Mouse (Mus musculus) hindbrain, embryonic 10.5 days (tissue): ENCODE results near the gene Ins2. TPM values are rescaled to one million over a fixed set of nuclear protein-coding genes. Genes with fewer than 3 reads are reported as not detected.

Experiments
- DNase-seq: peaks from one replicate; pipeline ENCODE4 v3.0.0-alpha.2; 2017; ENCODE audit warnings: low spot score
- H3K27ac ChIP-seq: fragments of 300-500 bp; sonication (generic); 2 replicates; pipeline ENCODE4 v1.5.1; 2016; ENCODE audit warnings: mild to moderate bottlenecking, moderate library complexity
- H3K27me3 ChIP-seq: fragments of 300-500 bp; sonication (generic); 2 replicates; pipeline ENCODE4 v1.6.1; 2016; ENCODE audit warnings: mild to moderate bottlenecking; ENCODE audit not compliant: poor library complexity, insufficient read depth, severe bottlenecking
- H3K36me3 ChIP-seq: fragments of 300-500 bp; sonication (generic); 2 replicates; pipeline ENCODE4 v1.6.1; 2016; ENCODE audit warnings: mild to moderate bottlenecking, moderate library complexity
- H3K4me1 ChIP-seq: fragments of 300-500 bp; sonication (generic); replicated peaks from 2 replicates; pipeline ENCODE4 v1.6.1; 2016; ENCODE audit warnings: mild to moderate bottlenecking
- H3K4me3 ChIP-seq: fragments of 300-500 bp; sonication (generic); 2 replicates; pipeline ENCODE4 v1.5.1; 2016; ENCODE audit warnings: mild to moderate bottlenecking, moderate library complexity
- H3K9me3 ChIP-seq: fragments of 300-500 bp; sonication (generic); 2 replicates; pipeline ENCODE4 v1.6.1; 2016; ENCODE audit warnings: mild to moderate bottlenecking, moderate library complexity
- WGBS: fragments of 180-500 bp; shearing (Covaris S2); methylation state at CpG from one replicate; pipeline ENCODE4 v1.1.7; 2016; 5-methylcytosine and 5-hydroxymethylcytosine counted together
- microRNA counts: library from miRNA; unstranded; fragments of <30 nt; microRNA quantifications from one replicate; lab custom pipeline; 2017
- polyA plus RNA-seq: library from polyadenylated mRNA; unstranded; fragments of >200 nt; fragmentation: Nextera tagmentation; extraction: Ambion mirVana; gene quantifications from 2 replicates; pipeline ENCODE4 v1.2.1, GENCODE M21; 2016

The Ins2 gene
- polyA plus RNA-seq, 1 experiment from 2014 or later, result not detected

- DNase-seq, result no peak
- no peaks in the 10 kb centered on the region for H3K9me3 ChIP-seq
- H3K36me3 ChIP-seq, result no peaks in the 10 kb centered on the region
- no peak overlapping the region for H3K4me3 ChIP-seq
- H3K27me3 ChIP-seq, result peaks cover 6% of the 10 kb centered on the region; the same call in 1 of the 2 replicates
- 0 out of 2 replicates have a peak overlapping the region, but pooled peaks have one; percentile 12 for H3K27ac ChIP-seq
- peaks cover 23% of the 10 kb centered on the region for H3K4me1 ChIP-seq
Observed at GRCm38 (mm10) chr7:142636178-142636577, 107.0 kb downstream of the Ins2 start.

GRCm38 (mm10) chr7:142630691-142631090 lies 112.5 kb downstream of the Ins2 start:
- peaks cover 4% of the 10 kb centered on the region; the same call in 1 of the 2 replicates for H3K4me1 ChIP-seq
- no peak overlapping the region for H3K4me3 ChIP-seq
- peaks cover 6% of the 10 kb centered on the region; the same call in 1 of the 2 replicates for H3K27me3 ChIP-seq
- H3K27ac ChIP-seq, result no peak overlapping the region
- 85% methylated on average over 10 of the region's 10 CpGs for WGBS
- no peak for DNase-seq
- no peaks in the 10 kb centered on the region for H3K9me3 ChIP-seq
- no peaks in the 10 kb centered on the region for H3K36me3 ChIP-seq

- peaks cover under 1% of the 10 kb centered on the region; the same call in 1 of the 2 replicates for H3K27me3 ChIP-seq
- 85% methylated on average over 6 of the region's 6 CpGs for WGBS
- no peak overlapping the region for H3K27ac ChIP-seq
- H3K36me3 ChIP-seq, result no peaks in the 10 kb centered on the region
- H3K4me1 ChIP-seq, result no peaks in the 10 kb centered on the region
- DNase-seq, result no peak
- no peak overlapping the region for H3K4me3 ChIP-seq
- H3K9me3 ChIP-seq, result no peaks in the 10 kb centered on the region
Observed at GRCm38 (mm10) chr7:142629806-142630205, 113.4 kb downstream of the Ins2 start.

MicroRNA genes within 50 kb of the gene (microRNA counts, 519-probe panel; counts per million panel counts)
- microRNA mmu-miR-483 (lab: Ali Mortazavi, UCI), result 1,255 counts per million, percentile 77 among the panel's probes with 10 or more counts

Other genes starting within 250 kb of the Ins2 start
- 1.1 and 3.0 TPM in 2 replicates for gene Tnnt3, start 244.5 kb downstream of the Ins2 start, polyA plus RNA-seq
- gene Mrpl23, start 210.7 kb downstream of the Ins2 start, polyA plus RNA-seq, result 17.7 and 19.7 TPM in 2 replicates
- 219 and 247 TPM in 2 replicates for gene Igf2, start 76.6 kb downstream of the Ins2 start, polyA plus RNA-seq
- gene Gm49394, start 73.4 kb downstream of the Ins2 start, polyA plus RNA-seq, result not detected in 2 replicates
- gene Th, start 187.7 kb upstream of the Ins2 start, polyA plus RNA-seq, result 8.8 and 14.4 TPM in 2 replicates
- 0.46 and 0.78 TPM in 2 replicates for gene Ascl2, start 225.9 kb upstream of the Ins2 start, polyA plus RNA-seq